Mouse (Mus musculus) olfactory bulb, adult 2 months (tissue): ENCODE results near the gene Clcc1.

Experiments
- CTCF ChIP-seq: fragments of 200-500 bp; IDR thresholded peaks from 2 replicates; pipeline ENCODE4 v1.5.1; 2012; ENCODE audit warnings: low read depth, mild to moderate bottlenecking, low read length, moderate library complexity; ENCODE audit not compliant: insufficient read depth
- POLR2A ChIP-seq: fragments of 200-500 bp; IDR thresholded peaks from 2 replicates; pipeline ENCODE4 v1.6.1; 2012; ENCODE audit warnings: mild to moderate bottlenecking, low read depth, low read length, moderate library complexity; ENCODE audit not compliant: insufficient read depth

- TF ChIP-seq POLR2A (no peak), CTCF (no peak)
Observed at GRCm38 (mm10) chr3:108654566-108654965, 853 bp downstream of the Clcc1 start.
